Mouse (Mus musculus) telencephalon, adult 2 months (tissue): ENCODE data around the gene Fabp7.

Source experiments
- DNase-seq: peaks from one replicate; pipeline ENCODE4 v3.0.0-alpha.2; 2011; ENCODE audit warnings: low read depth, low spot score

Fabp7 gene

GRCm38 (mm10) chr10:57784876-57785150 is at the start of gene Fabp7:
TSS of gene Fabp7 (plus strand) at chr10:57784881.
- no peak for DNase-seq

GRCm38 (mm10) chr10:57740733-57741132 is 43.9 kb upstream of the Fabp7 start:
- no peak for DNase-seq

- no peak for DNase-seq
Observed at GRCm38 (mm10) chr10:57741351-57741750, 43.3 kb upstream of the Fabp7 start.

GRCm38 (mm10) chr10:57743045-57743444 is 41.6 kb upstream of the Fabp7 start:
- DNase-seq, result no peak

- DNase-seq, result peak; percentile 78
Observed at GRCm38 (mm10) chr10:57743606-57744016, 41.1 kb upstream of the Fabp7 start.

GRCm38 (mm10) chr10:57744128-57744765 is 40.4 kb upstream of the Fabp7 start:
- peak; percentile 9 for DNase-seq

- DNase-seq, result no peak
Observed at GRCm38 (mm10) chr10:57745452-57745851, 39.2 kb upstream of the Fabp7 start.

GRCm38 (mm10) chr10:57747127-57747526 is 37.6 kb upstream of the Fabp7 start:
- no peak for DNase-seq

- DNase-seq, result no peak
Observed at GRCm38 (mm10) chr10:57753343-57753742, 31.3 kb upstream of the Fabp7 start.

GRCm38 (mm10) chr10:57755201-57755736 is 29.4 kb upstream of the Fabp7 start:
- no peak for DNase-seq

- DNase-seq, result no peak
Observed at GRCm38 (mm10) chr10:57758999-57759398, 25.7 kb upstream of the Fabp7 start.

GRCm38 (mm10) chr10:57760694-57761093 is 24.0 kb upstream of the Fabp7 start:
- no peak for DNase-seq

- no peak for DNase-seq
Observed at GRCm38 (mm10) chr10:57763044-57763443, 21.6 kb upstream of the Fabp7 start.

GRCm38 (mm10) chr10:57783289-57784130 is 1.2 kb upstream of the Fabp7 start:
- no peak for DNase-seq

- DNase-seq, result no peak
Observed at GRCm38 (mm10) chr10:57784131-57784875, 378 bp upstream of the Fabp7 start.

- no peak for DNase-seq
Observed at GRCm38 (mm10) chr10:57785552-57785951, 871 bp downstream of the Fabp7 start.

- no peak for DNase-seq
Observed at GRCm38 (mm10) chr10:57792957-57793356, 8.3 kb downstream of the Fabp7 start.

GRCm38 (mm10) chr10:57794018-57794417 is 9.3 kb downstream of the Fabp7 start, which contains the start of gene Smpdl3a:
TSS of gene Smpdl3a (plus strand) at chr10:57794335.
- DNase-seq, result no peak

GRCm38 (mm10) chr10:57794491-57795461 is 10.1 kb downstream of the Fabp7 start:
- DNase-seq, result no peak

GRCm38 (mm10) chr10:57795542-57795941 is 10.9 kb downstream of the Fabp7 start:
- DNase-seq, result no peak

GRCm38 (mm10) chr10:57796057-57796456 is 11.4 kb downstream of the Fabp7 start:
- DNase-seq, result no peak
